Mouse (Mus musculus): ENCODE results near the gene Avpr1b. TPM values are rescaled to one million over a fixed set of nuclear protein-coding genes. Genes with fewer than 3 reads are reported as not detected.

Avpr1b gene
- total RNA-seq, 1 experiment: not detected

- Histone ChIP-seq H3K27ac (ENCODE audit: insufficient read depth, low read depth, low read length, poor library complexity, severe bottlenecking) (no peak overlapping the region), H3K36me3 (ENCODE audit: control insufficient read depth, insufficient read depth, low read length, poor library complexity, severe bottlenecking) (no peaks in the 10 kb centered on the region), H3K9ac (ENCODE audit: insufficient read depth, low read depth, low read length, poor library complexity, severe bottlenecking) (no peak overlapping the region), H3K4me3 (ENCODE audit: insufficient read depth in 1 of 2, low read depth in 1 of 2, low read length in 2 of 2, poor library complexity in 1 of 2, severe bottlenecking in 1 of 2) (no peak overlapping the region), H3K9me3 (ENCODE audit: control insufficient read depth, insufficient read depth, low read depth, low read length) (no peaks in the 10 kb centered on the region), H3K4me1 (ENCODE audit: control insufficient read depth in 2 of 2, insufficient read depth in 2 of 2, low read length in 2 of 2, poor library complexity in 1 of 2) (no peaks in the 10 kb centered on the region)
- TF ChIP-seq ZNF384 (IDR thresholded peaks at IDR 0.05; ENCODE audit: low read depth, low read length) (no peak), HCFC1 (IDR thresholded peaks at IDR 0.05; ENCODE audit: borderline replicate concordance, insufficient read depth, low read length) (no peak), ZC3H11A (IDR thresholded peaks at IDR 0.05; ENCODE audit: borderline replicate concordance, low read depth, low read length) (no peak), MAFK (IDR thresholded peaks at IDR 0.05; ENCODE audit: insufficient read depth, low read depth, low read length) (no peak), CHD2 (IDR thresholded peaks at IDR 0.05; ENCODE audit: low read depth, low read length) (no peak)
- in situ Hi-C loops (cut with MboI; ENCODE audit: low sequenced_read_pairs in 2 of 2, unreplicated experiment in 2 of 2): no loop called here
- DNase-seq (ENCODE audit: low read depth, low spot score): no peak
Measured at GRCm38 (mm10) chr1:131634495-131634894, 35.5 kb downstream of the Avpr1b start.

DNA sequence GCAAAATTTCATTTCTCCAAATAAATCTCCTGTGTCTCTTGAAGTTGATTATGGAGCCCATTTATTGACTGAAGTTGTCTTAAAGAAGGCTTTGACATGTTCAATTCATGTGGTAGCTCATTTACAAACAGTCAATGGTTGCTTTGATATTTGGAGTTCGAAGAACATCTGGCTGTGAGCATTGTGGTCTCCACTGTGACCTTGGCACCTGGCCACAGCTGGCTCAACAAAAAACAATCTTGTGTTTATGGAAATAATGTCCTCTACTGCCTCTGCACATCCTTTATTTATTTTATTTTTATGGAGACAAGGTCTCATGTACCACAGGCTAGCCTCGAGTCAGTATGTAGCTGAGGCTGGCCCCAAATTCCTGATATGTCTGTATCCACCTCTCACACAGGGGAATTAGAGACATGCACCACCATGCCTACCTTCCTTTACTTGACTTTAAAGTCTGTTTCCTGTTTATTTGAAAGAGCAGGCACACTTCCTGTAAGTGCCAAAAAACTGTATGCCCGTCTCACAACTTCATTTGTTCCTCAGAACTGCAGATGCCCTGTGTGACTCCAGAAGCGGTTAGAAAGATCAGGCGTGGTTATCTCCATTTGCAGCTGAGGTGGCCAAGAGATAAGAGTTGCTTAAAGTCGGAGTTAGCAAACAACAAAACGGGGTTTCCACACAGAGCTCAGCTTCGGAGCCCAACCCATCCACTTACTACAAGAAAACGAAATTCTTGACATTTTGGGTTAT is 38.9 kb downstream of the Avpr1b start, which contains the start of gene Ctse:
TSS of gene Ctse (plus strand) at position 516 of the 750 bp plus-strand sequence.
- Histone ChIP-seq H3K9ac (ENCODE audit: insufficient read depth, low read depth, low read length, poor library complexity, severe bottlenecking) (no peak within 1 kb of the TSS), H3K4me1 (ENCODE audit: control insufficient read depth in 2 of 2, insufficient read depth in 2 of 2, low read length in 2 of 2, poor library complexity in 1 of 2) (no peaks in the 10 kb centered on the region), H3K9me3 (ENCODE audit: control insufficient read depth, insufficient read depth, low read depth, low read length) (no peaks in the 10 kb centered on the region), H3K27ac (ENCODE audit: insufficient read depth, low read depth, low read length, poor library complexity, severe bottlenecking) (no peak within 1 kb of the TSS), H3K36me3 (ENCODE audit: control insufficient read depth, insufficient read depth, low read length, poor library complexity, severe bottlenecking) (no peaks in the 10 kb centered on the region), H3K4me3 (ENCODE audit: insufficient read depth in 1 of 2, low read depth in 1 of 2, low read length in 2 of 2, poor library complexity in 1 of 2, severe bottlenecking in 1 of 2) (no peak within 1 kb of the TSS)
- DNase-seq (ENCODE audit: low read depth, low spot score): no peak
- TF ChIP-seq ZC3H11A (IDR thresholded peaks at IDR 0.05; ENCODE audit: borderline replicate concordance, low read depth, low read length) (no peak), HCFC1 (IDR thresholded peaks at IDR 0.05; ENCODE audit: borderline replicate concordance, insufficient read depth, low read length) (no peak), MAFK (IDR thresholded peaks at IDR 0.05; ENCODE audit: insufficient read depth, low read depth, low read length) (no peak), CHD2 (IDR thresholded peaks at IDR 0.05; ENCODE audit: low read depth, low read length) (no peak), ZNF384 (IDR thresholded peaks at IDR 0.05; ENCODE audit: low read depth, low read length) (no peak)
- in situ Hi-C loops (cut with MboI; ENCODE audit: low sequenced_read_pairs in 2 of 2, unreplicated experiment in 2 of 2): no loop called here

DNA sequence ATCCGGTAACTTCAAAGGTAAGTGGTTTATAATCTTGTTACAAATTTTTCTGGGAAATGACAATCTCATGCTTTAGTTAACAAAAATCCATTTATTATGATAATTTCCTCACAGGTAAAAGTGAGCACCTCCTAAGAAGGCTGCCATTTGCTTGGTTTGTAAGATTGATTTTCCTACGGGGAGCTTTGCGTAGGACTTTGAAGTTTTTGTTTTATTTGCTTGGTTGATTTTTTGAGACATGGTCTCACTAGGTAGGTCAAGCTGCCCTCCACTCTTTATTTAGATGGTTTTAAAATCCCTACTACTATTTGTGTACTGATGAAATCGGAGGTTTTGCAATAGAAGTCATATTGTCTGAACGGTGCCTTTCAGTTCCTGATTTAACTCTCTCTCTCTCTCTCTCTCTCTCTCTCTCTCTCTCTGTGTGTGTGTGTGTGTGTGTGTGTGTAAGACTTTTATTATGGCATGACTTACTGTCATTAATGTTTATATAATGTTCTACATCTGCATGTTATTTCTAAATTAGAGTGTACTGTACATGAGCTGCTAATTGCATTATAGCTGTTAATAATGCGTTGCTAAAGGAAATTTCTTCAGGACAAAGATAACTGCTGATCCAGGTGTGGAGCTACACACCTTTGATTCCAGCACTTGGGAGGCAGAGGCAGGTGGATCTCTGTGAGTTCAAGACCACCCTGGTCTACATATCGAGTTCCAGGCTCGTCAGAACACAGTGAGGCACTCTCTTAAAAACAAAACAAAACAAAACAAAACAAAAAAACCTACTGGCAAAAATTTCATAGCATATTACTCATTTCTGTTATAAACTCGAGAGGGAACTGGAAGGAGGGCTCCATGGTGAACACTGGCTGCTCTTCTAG is 39.7 kb downstream of the Avpr1b start:
- DNase-seq (ENCODE audit: low read depth, low spot score): no peak
- no peaks in the 10 kb centered on the region for H3K36me3 ChIP-seq (ENCODE audit: control insufficient read depth, insufficient read depth, low read length, poor library complexity, severe bottlenecking)
- no peak overlapping the region for H3K9ac ChIP-seq (ENCODE audit: insufficient read depth, low read depth, low read length, poor library complexity, severe bottlenecking)
- no peaks in the 10 kb centered on the region for H3K9me3 ChIP-seq (ENCODE audit: control insufficient read depth, insufficient read depth, low read depth, low read length)
- TF ChIP-seq MAFK (IDR thresholded peaks at IDR 0.05; ENCODE audit: insufficient read depth, low read depth, low read length) (no peak), ZNF384 (IDR thresholded peaks at IDR 0.05; ENCODE audit: low read depth, low read length) (no peak), HCFC1 (IDR thresholded peaks at IDR 0.05; ENCODE audit: borderline replicate concordance, insufficient read depth, low read length) (no peak), CHD2 (IDR thresholded peaks at IDR 0.05; ENCODE audit: low read depth, low read length) (no peak), ZC3H11A (IDR thresholded peaks at IDR 0.05; ENCODE audit: borderline replicate concordance, low read depth, low read length) (no peak)
- H3K4me3 ChIP-seq (ENCODE audit: insufficient read depth in 1 of 2, low read depth in 1 of 2, low read length in 2 of 2, poor library complexity in 1 of 2, severe bottlenecking in 1 of 2): no peak overlapping the region
- in situ Hi-C loops (cut with MboI; ENCODE audit: low sequenced_read_pairs in 2 of 2, unreplicated experiment in 2 of 2): no loop called here
- H3K27ac ChIP-seq (ENCODE audit: insufficient read depth, low read depth, low read length, poor library complexity, severe bottlenecking): no peak overlapping the region
- H3K4me1 ChIP-seq (ENCODE audit: control insufficient read depth in 2 of 2, insufficient read depth in 2 of 2, low read length in 2 of 2, poor library complexity in 1 of 2): no peaks in the 10 kb centered on the region

DNA sequence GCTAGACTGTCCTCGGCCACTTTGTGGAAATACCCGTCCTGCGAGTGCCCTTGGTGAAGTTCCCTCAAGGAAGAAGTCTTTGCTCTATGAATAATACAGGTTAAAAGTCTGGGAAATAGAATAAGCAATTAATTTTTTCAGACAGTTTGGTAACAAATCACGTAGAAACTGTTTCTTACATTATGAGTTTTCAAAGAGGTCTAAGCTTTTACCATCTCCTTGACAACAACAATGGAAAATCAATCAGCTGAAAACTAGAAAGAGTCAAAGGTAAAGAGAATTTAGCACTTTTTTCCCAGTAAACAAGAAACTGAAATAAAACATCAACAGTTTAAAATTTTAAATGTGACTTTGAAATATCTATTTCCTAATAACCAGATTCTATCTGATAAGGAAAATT is 41.0 kb downstream of the Avpr1b start:
- no peak overlapping the region for H3K4me3 ChIP-seq (ENCODE audit: insufficient read depth in 1 of 2, low read depth in 1 of 2, low read length in 2 of 2, poor library complexity in 1 of 2, severe bottlenecking in 1 of 2)
- DNase-seq (ENCODE audit: low read depth, low spot score): no peak
- in situ Hi-C loops (cut with MboI; ENCODE audit: low sequenced_read_pairs in 2 of 2, unreplicated experiment in 2 of 2): no loop called here
- H3K36me3 ChIP-seq (ENCODE audit: control insufficient read depth, insufficient read depth, low read length, poor library complexity, severe bottlenecking): no peaks in the 10 kb centered on the region
- TF ChIP-seq HCFC1 (IDR thresholded peaks at IDR 0.05; ENCODE audit: borderline replicate concordance, insufficient read depth, low read length): no peak
- TF ChIP-seq ZNF384 (IDR thresholded peaks at IDR 0.05; ENCODE audit: low read depth, low read length): no peak
- TF ChIP-seq MAFK (IDR thresholded peaks at IDR 0.05; ENCODE audit: insufficient read depth, low read depth, low read length): no peak
- TF ChIP-seq CHD2 (IDR thresholded peaks at IDR 0.05; ENCODE audit: low read depth, low read length): no peak
- no peak for TF ChIP-seq ZC3H11A (IDR thresholded peaks at IDR 0.05; ENCODE audit: borderline replicate concordance, low read depth, low read length)
- H3K27ac ChIP-seq (ENCODE audit: insufficient read depth, low read depth, low read length, poor library complexity, severe bottlenecking): no peak overlapping the region
- no peak overlapping the region for H3K9ac ChIP-seq (ENCODE audit: insufficient read depth, low read depth, low read length, poor library complexity, severe bottlenecking)
- no peaks in the 10 kb centered on the region for H3K4me1 ChIP-seq (ENCODE audit: control insufficient read depth in 2 of 2, insufficient read depth in 2 of 2, low read length in 2 of 2, poor library complexity in 1 of 2)
- no peaks in the 10 kb centered on the region for H3K9me3 ChIP-seq (ENCODE audit: control insufficient read depth, insufficient read depth, low read depth, low read length)

Measured in ES-E14 (cell line).